Mouse (Mus musculus): ENCODE measurements around the gene Lingo2. TPM values are rescaled to one million over a fixed set of nuclear protein-coding genes. Genes with fewer than 3 reads are reported as not detected.

Gene Lingo2
- polyA plus RNA-seq, 1 experiment, result not detected

- TF ChIP-seq GATA1 (IDR thresholded peaks at IDR 0.05; ENCODE audit: low read length) (no peak), TAL1 (IDR thresholded peaks at IDR 0.05; ENCODE audit: low read length) (no peak)
- Histone ChIP-seq H3K4me1 (ENCODE audit: control insufficient read depth) (no peaks in the 10 kb centered on the region), H3K9me3 (ENCODE audit: control insufficient read depth, low read length) (0 out of 2 replicates have a peak, but pooled peaks cover 2% of the 10 kb centered on the region), H3K36me3 (ENCODE audit: control insufficient read depth) (no peaks in the 10 kb centered on the region), H3K27me3 (ENCODE audit: control insufficient read depth) (no peaks in the 10 kb centered on the region), H3K4me3 (replicated peaks) (no peak overlapping the region)
These were observed 582.6 kb downstream of the Lingo2 start for GRCm38 (mm10) chr4:36368925-36369324.

- peaks cover 5% of the 10 kb centered on the region for H3K9me3 ChIP-seq (ENCODE audit: control insufficient read depth, low read length)
- no peak for TF ChIP-seq TAL1 (IDR thresholded peaks at IDR 0.05; ENCODE audit: low read length)
- no peak for TF ChIP-seq GATA1 (IDR thresholded peaks at IDR 0.05; ENCODE audit: low read length)
- H3K4me1 ChIP-seq (ENCODE audit: control insufficient read depth), result no peaks in the 10 kb centered on the region
- no peaks in the 10 kb centered on the region for H3K27me3 ChIP-seq (ENCODE audit: control insufficient read depth)
- no peak overlapping the region for H3K4me3 ChIP-seq (replicated peaks)
- no peaks in the 10 kb centered on the region for H3K36me3 ChIP-seq (ENCODE audit: control insufficient read depth)
These were observed 597.1 kb downstream of the Lingo2 start for GRCm38 (mm10) chr4:36354401-36354800.

- Histone ChIP-seq H3K4me1 (ENCODE audit: control insufficient read depth) (no peaks in the 10 kb centered on the region), H3K36me3 (ENCODE audit: control insufficient read depth) (no peaks in the 10 kb centered on the region), H3K27me3 (ENCODE audit: control insufficient read depth) (no peaks in the 10 kb centered on the region), H3K9me3 (ENCODE audit: control insufficient read depth, low read length) (no peaks in the 10 kb centered on the region), H3K4me3 (replicated peaks) (no peak overlapping the region)
- TF ChIP-seq TAL1 (IDR thresholded peaks at IDR 0.05; ENCODE audit: low read length) (no peak), GATA1 (IDR thresholded peaks at IDR 0.05; ENCODE audit: low read length) (no peak)
These were observed 619.8 kb downstream of the Lingo2 start for GRCm38 (mm10) chr4:36331741-36332140.

GRCm38 (mm10) chr4:36325603-36326002 is 625.9 kb downstream of the Lingo2 start:
- TF ChIP-seq TAL1 (IDR thresholded peaks at IDR 0.05; ENCODE audit: low read length) (no peak), GATA1 (IDR thresholded peaks at IDR 0.05; ENCODE audit: low read length) (no peak)
- Histone ChIP-seq H3K4me1 (ENCODE audit: control insufficient read depth) (no peaks in the 10 kb centered on the region), H3K36me3 (ENCODE audit: control insufficient read depth) (no peaks in the 10 kb centered on the region), H3K27me3 (ENCODE audit: control insufficient read depth) (no peaks in the 10 kb centered on the region), H3K4me3 (replicated peaks) (no peak overlapping the region), H3K9me3 (ENCODE audit: control insufficient read depth, low read length) (no peaks in the 10 kb centered on the region)

- H3K27me3 ChIP-seq (ENCODE audit: control insufficient read depth), result no peaks in the 10 kb centered on the region
- no peaks in the 10 kb centered on the region for H3K4me1 ChIP-seq (ENCODE audit: control insufficient read depth)
- TF ChIP-seq TAL1 (IDR thresholded peaks at IDR 0.05; ENCODE audit: low read length) (no peak), GATA1 (IDR thresholded peaks at IDR 0.05; ENCODE audit: low read length) (no peak)
- no peak overlapping the region for H3K4me3 ChIP-seq (replicated peaks)
- H3K9me3 ChIP-seq (ENCODE audit: control insufficient read depth, low read length), result no peaks in the 10 kb centered on the region; the same call in 1 of the 2 replicates
- H3K36me3 ChIP-seq (ENCODE audit: control insufficient read depth), result no peaks in the 10 kb centered on the region
These were observed 638.5 kb downstream of the Lingo2 start for GRCm38 (mm10) chr4:36313067-36313466.

GRCm38 (mm10) chr4:36311431-36311830 is 640.1 kb downstream of the Lingo2 start:
- no peaks in the 10 kb centered on the region for H3K27me3 ChIP-seq (ENCODE audit: control insufficient read depth)
- TF ChIP-seq TAL1 (IDR thresholded peaks at IDR 0.05; ENCODE audit: low read length), result no peak
- no peak for TF ChIP-seq GATA1 (IDR thresholded peaks at IDR 0.05; ENCODE audit: low read length)
- H3K36me3 ChIP-seq (ENCODE audit: control insufficient read depth), result no peaks in the 10 kb centered on the region
- H3K4me3 ChIP-seq (replicated peaks), result no peak overlapping the region
- no peaks in the 10 kb centered on the region for H3K4me1 ChIP-seq (ENCODE audit: control insufficient read depth)
- H3K9me3 ChIP-seq (ENCODE audit: control insufficient read depth, low read length), result no peaks in the 10 kb centered on the region; the same call in 1 of the 2 replicates

- Histone ChIP-seq H3K4me1 (ENCODE audit: control insufficient read depth) (no peaks in the 10 kb centered on the region), H3K4me3 (replicated peaks) (no peak overlapping the region), H3K27me3 (ENCODE audit: control insufficient read depth) (no peaks in the 10 kb centered on the region), H3K9me3 (ENCODE audit: control insufficient read depth, low read length) (no peaks in the 10 kb centered on the region), H3K36me3 (ENCODE audit: control insufficient read depth) (no peaks in the 10 kb centered on the region)
- TF ChIP-seq GATA1 (IDR thresholded peaks at IDR 0.05; ENCODE audit: low read length), result no peak
These were observed 646.3 kb downstream of the Lingo2 start for GRCm38 (mm10) chr4:36305228-36305627.

- H3K27me3 ChIP-seq (ENCODE audit: control insufficient read depth), result no peaks in the 10 kb centered on the region
- no peaks in the 10 kb centered on the region for H3K9me3 ChIP-seq (ENCODE audit: control insufficient read depth, low read length)
- no peak for TF ChIP-seq TAL1 (IDR thresholded peaks at IDR 0.05; ENCODE audit: low read length)
- no peak for TF ChIP-seq GATA1 (IDR thresholded peaks at IDR 0.05; ENCODE audit: low read length)
- no peaks in the 10 kb centered on the region for H3K4me1 ChIP-seq (ENCODE audit: control insufficient read depth)
- no peak overlapping the region for H3K4me3 ChIP-seq (replicated peaks)
- H3K36me3 ChIP-seq (ENCODE audit: control insufficient read depth), result no peaks in the 10 kb centered on the region
These were observed 661.9 kb downstream of the Lingo2 start for GRCm38 (mm10) chr4:36289701-36290053.

- Histone ChIP-seq H3K36me3 (ENCODE audit: control insufficient read depth) (no peaks in the 10 kb centered on the region), H3K27me3 (ENCODE audit: control insufficient read depth) (no peaks in the 10 kb centered on the region), H3K4me1 (ENCODE audit: control insufficient read depth) (no peaks in the 10 kb centered on the region), H3K4me3 (replicated peaks) (no peak overlapping the region), H3K9me3 (ENCODE audit: control insufficient read depth, low read length) (no peaks in the 10 kb centered on the region)
- no peak for TF ChIP-seq GATA1 (IDR thresholded peaks at IDR 0.05; ENCODE audit: low read length)
- TF ChIP-seq TAL1 (IDR thresholded peaks at IDR 0.05; ENCODE audit: low read length), result no peak
These were observed 662.5 kb downstream of the Lingo2 start for GRCm38 (mm10) chr4:36288813-36289700.
